Comparison of ENCODE assay signal across 14 mouse cellular contexts in genomic region chr7:115758172-115758571, GRCm38 (mm10).
DNase-seq lines count a peak whose midpoint lies in the region.
"Had no signal": no experiment of that assay in that cellular context is flagged by ENCODE, and none has a peak within 500 bp of the region (broad histone marks: within the 10 kb centered on the region; RNA-seq: fewer than 3 reads in every experiment).

No protein-coding gene starts in this region.

- peak; percentile 23 to 73 for DNase-seq in adrenal gland, adult (ENCODE audit: inconsistent age in 2 of 2, low spot score in 1 of 2)
- DNase-seq in adrenal gland, postnatal 14 days = no peak
- peak; percentile 13 for DNase-seq in adrenal gland, adult 8-10 months
- no peak for DNase-seq in adrenal gland, postnatal 10 days
- peak; percentile 34 to 55 for DNase-seq in adrenal gland, postnatal 36 days
- no peak for DNase-seq in right cerebral cortex, postnatal 25 days
- DNase-seq in cerebellum, adult 9-11 months = no peak
- DNase-seq: B cell, adult 2 months; cerebellum, adult 11 months; cerebellum, adult 18-20 months; cerebellum, adult 8-10 months; cerebellum, postnatal 10 days; cerebellum, postnatal 25 days; forebrain, postnatal 0 days had no signal

Comparison
In these comparisons a context has a peak if more than half of its experiments do, and no peak if none do; other contexts are left out.
1. DNase-seq: peak in adrenal gland, adult (2 of 2), adrenal gland, adult 8-10 months (single experiment) and adrenal gland, postnatal 36 days (2 of 2); none in adrenal gland, postnatal 14 days (single experiment), adrenal gland, postnatal 10 days (single experiment), right cerebral cortex, postnatal 25 days (single experiment) and cerebellum, adult 9-11 months (single experiment).